Mouse (Mus musculus) embryonic facial prominence, embryonic 13.5 days (tissue): ENCODE measurements around the gene Fcor. TPM values are rescaled to one million over a fixed set of nuclear protein-coding genes. Genes with fewer than 3 reads are reported as not detected.
A peak's percentile ranks its signal among the peaks of the same experiment; 100 is the strongest.

Experiments
- ATAC-seq: fragments of 200-750 bp; cut with Nextera tagmentation; 2 replicates; pipeline ENCODE4 v1.8.0; 2017; ENCODE audit warnings: low read depth; ENCODE audit not compliant: insufficient number of reproducible peaks, insufficient read depth, low FRiP score, low TSS enrichment
- H3K27ac ChIP-seq: fragments of 300-500 bp; sonication (generic); 2 replicates; pipeline ENCODE4 v1.5.1; 2015; ENCODE audit warnings: moderate library complexity, mild to moderate bottlenecking, inconsistent platforms
- H3K27me3 ChIP-seq: fragments of 300-500 bp; sonication (generic); 2 replicates; pipeline ENCODE4 v1.6.1; 2015; ENCODE audit warnings: mild to moderate bottlenecking, inconsistent platforms
- H3K36me3 ChIP-seq: fragments of 300-500 bp; sonication (generic); 2 replicates; pipeline ENCODE4 v1.6.1; 2015; ENCODE audit warnings: mild to moderate bottlenecking, inconsistent platforms
- H3K4me1 ChIP-seq: fragments of 300-500 bp; sonication (generic); 2 replicates; pipeline ENCODE4 v1.6.1; 2015; ENCODE audit warnings: inconsistent platforms
- H3K4me2 ChIP-seq: fragments of 300-500 bp; sonication (generic); 2 replicates; pipeline ENCODE4 v1.6.1; 2015; ENCODE audit warnings: moderate library complexity, mild to moderate bottlenecking, inconsistent platforms
- H3K4me3 ChIP-seq: fragments of 300-500 bp; sonication (generic); 2 replicates; pipeline ENCODE4 v1.5.1; 2015; ENCODE audit warnings: mild to moderate bottlenecking, inconsistent platforms
- H3K9ac ChIP-seq: fragments of 300-500 bp; sonication (generic); 2 replicates; pipeline ENCODE4 v1.6.1; 2015; ENCODE audit warnings: mild to moderate bottlenecking, inconsistent platforms
- H3K9me3 ChIP-seq: fragments of 300-500 bp; sonication (generic); 2 replicates; pipeline ENCODE4 v1.6.1; 2016; ENCODE audit warnings: inconsistent platforms
- WGBS: fragments of 180-500 bp; shearing (Covaris S2); methylation state at CpG from one replicate; pipeline ENCODE4 v1.1.7; 2015; ENCODE audit warnings: mixed read lengths; 5-methylcytosine and 5-hydroxymethylcytosine counted together
- polyA plus RNA-seq: library from polyadenylated mRNA; unstranded; fragments of >200 nt; fragmentation: Nextera tagmentation; extraction: Ambion mirVana; gene quantifications from 2 replicates; pipeline ENCODE4 v1.2.1, GENCODE M21; 2015

The Fcor gene
- polyA plus RNA-seq, 1 experiment from 2014 or later, result 13.3 TPM

GRCm38 (mm10) chr8:3646824-3647531, 25.2 kb downstream of the Fcor start:
- Histone ChIP-seq H3K4me1 (no peaks in the 10 kb centered on the region), H3K27me3 (no peaks in the 10 kb centered on the region)
- ATAC-seq, result no peak

GRCm38 (mm10) chr8:3645804-3646203, 26.4 kb downstream of the Fcor start:
- Histone ChIP-seq H3K9me3 (no peaks in the 10 kb centered on the region), H3K36me3 (0 out of 2 replicates have a peak, but pooled peaks cover 3% of the 10 kb centered on the region), H3K4me2 (no peak overlapping the region), H3K4me1 (no peaks in the 10 kb centered on the region), H3K4me3 (no peak overlapping the region), H3K27ac (no peak overlapping the region), H3K9ac (no peak overlapping the region), H3K27me3 (no peaks in the 10 kb centered on the region)
- no peak for ATAC-seq
- 23% methylated on average over 5 of the region's 5 CpGs for WGBS

More at GRCm38 (mm10) chr8:3646824-3647531, 25.2 kb downstream of the Fcor start:
- no peak overlapping the region for H3K4me3 ChIP-seq
- H3K27ac ChIP-seq, result no peak overlapping the region
- H3K4me2 ChIP-seq, result no peak overlapping the region
- H3K9ac ChIP-seq, result no peak overlapping the region
- no peaks in the 10 kb centered on the region for H3K9me3 ChIP-seq
- WGBS, result 79% methylated on average over 6 of the region's 6 CpGs
- H3K36me3 ChIP-seq, result no peaks in the 10 kb centered on the region

GRCm38 (mm10) chr8:3631478-3631875, 40.7 kb downstream of the Fcor start:
- 18% methylated on average over 8 of the region's 8 CpGs for WGBS
- Histone ChIP-seq H3K4me2 (peak overlapping the region; percentile 76), H3K9ac (peak overlapping the region; percentile 72), H3K27ac (no peak overlapping the region), H3K27me3 (peaks cover 31% of the 10 kb centered on the region), H3K36me3 (no peaks in the 10 kb centered on the region), H3K9me3 (no peaks in the 10 kb centered on the region), H3K4me3 (peak overlapping the region; percentile 56), H3K4me1 (peaks cover 7% of the 10 kb centered on the region; the same call in 1 of the 2 replicates)
- no peak for ATAC-seq

DNA sequence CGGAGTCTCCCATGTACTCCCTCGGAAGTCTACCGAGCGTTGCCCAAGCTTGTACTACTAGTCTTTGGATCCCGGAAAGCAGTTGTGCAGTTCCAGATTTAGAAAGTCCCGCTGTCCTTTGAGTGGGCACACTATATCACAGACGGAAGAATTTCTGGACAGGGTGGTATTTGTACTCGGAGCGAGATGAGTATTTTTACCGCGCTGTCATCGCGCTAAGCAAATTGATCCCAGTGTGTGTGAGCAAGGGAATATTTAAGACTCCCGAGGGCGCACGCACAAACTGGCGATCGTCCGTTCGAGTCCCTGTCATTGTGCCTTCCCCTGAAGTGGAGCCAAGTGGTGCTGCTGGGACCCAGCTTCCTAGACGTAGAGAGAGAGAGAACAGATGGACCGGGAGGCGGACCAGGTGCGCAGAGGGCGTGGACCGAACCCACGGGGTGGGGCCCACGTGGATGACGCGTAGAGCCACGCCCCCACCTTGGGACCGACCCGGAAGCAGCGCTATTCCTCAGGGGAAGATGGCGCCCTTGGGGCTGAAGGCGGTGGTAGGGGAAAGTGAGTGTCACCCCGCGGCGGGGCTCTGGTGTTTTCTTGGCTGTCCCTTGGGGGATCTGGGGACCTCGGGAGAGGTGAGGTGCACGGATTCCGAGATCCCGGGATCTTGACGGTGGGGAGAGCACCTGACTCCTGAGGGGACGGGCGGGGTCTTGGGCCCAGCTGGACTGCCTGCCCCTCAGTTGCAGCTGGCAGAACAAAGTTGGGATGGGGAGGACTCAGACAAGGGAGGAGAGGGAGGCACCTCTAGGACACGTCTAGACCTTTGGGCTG, 41.3 kb downstream of the Fcor start, which contains the start of gene Stxbp2:
TSS of gene Stxbp2 (plus strand) at position 309 of the 831 bp plus-strand sequence.
- Histone ChIP-seq H3K4me3 (peak within 1 kb of the TSS; percentile 56), H3K36me3 (no peaks in the 10 kb centered on the region), H3K9ac (peak within 1 kb of the TSS; percentile 72), H3K9me3 (no peaks in the 10 kb centered on the region), H3K27me3 (peaks cover 31% of the 10 kb centered on the region), H3K4me2 (peak within 1 kb of the TSS; percentile 76), H3K4me1 (peaks cover 7% of the 10 kb centered on the region; the same call in 1 of the 2 replicates), H3K27ac (no peak within 1 kb of the TSS)
- 5% methylated on average over 47 of the region's 47 CpGs for WGBS
- ATAC-seq, result peak; percentile 75

DNA sequence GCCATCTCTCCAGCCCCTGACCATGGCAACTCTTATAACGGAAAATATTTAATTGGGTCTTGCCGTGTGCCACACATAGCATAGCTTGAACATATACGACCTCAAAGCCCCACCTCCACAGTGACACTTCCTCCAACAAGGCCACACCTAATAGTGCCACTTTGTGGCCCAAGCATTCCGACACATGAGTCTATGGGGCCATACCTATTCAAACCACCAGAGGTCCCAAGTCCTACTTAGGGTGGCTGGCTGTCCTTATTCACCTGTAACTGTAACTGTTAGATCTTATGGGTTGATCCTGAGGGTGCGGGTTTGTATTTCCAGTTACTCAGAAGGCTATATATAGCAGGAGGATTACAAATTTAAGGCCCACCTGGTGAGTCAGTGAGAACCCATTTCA, 44.1 kb downstream of the Fcor start:
- Histone ChIP-seq H3K9me3 (no peaks in the 10 kb centered on the region), H3K27ac (no peak overlapping the region), H3K27me3 (peaks cover 31% of the 10 kb centered on the region), H3K4me1 (peaks cover 7% of the 10 kb centered on the region; the same call in 1 of the 2 replicates), H3K9ac (no peak overlapping the region), H3K4me3 (no peak overlapping the region), H3K4me2 (no peak overlapping the region), H3K36me3 (no peaks in the 10 kb centered on the region)
- WGBS, result 25% methylated on average over 5 of the region's 5 CpGs
- ATAC-seq, result no peak

DNA sequence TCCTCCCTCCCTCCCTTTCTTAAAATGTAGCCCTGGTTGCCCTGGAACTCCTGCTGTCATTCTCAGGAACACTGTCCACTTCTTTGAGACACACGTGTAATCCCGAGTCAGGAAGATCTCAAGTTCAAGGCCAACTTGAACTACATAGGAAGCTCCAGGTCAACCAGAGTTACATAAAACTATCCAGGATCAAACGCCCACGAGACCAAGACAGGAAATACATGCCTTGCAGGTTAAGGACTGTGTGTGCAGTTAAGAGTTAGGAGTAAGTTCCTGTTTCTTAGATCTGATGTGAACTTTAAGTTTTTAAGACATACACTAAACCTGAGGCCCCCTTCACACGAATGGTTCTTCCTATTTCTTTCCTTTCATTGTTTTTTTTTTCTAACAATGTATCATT, 45.2 kb downstream of the Fcor start:
- no peak for ATAC-seq
- H3K27ac ChIP-seq, result no peak overlapping the region
- no peaks in the 10 kb centered on the region for H3K9me3 ChIP-seq
- H3K27me3 ChIP-seq, result peaks cover 31% of the 10 kb centered on the region
- 59% methylated on average over 5 of the region's 5 CpGs for WGBS
- peaks cover 13% of the 10 kb centered on the region for H3K4me1 ChIP-seq
- no peaks in the 10 kb centered on the region for H3K36me3 ChIP-seq
- no peak overlapping the region for H3K9ac ChIP-seq
- no peak overlapping the region for H3K4me3 ChIP-seq
- no peak overlapping the region for H3K4me2 ChIP-seq

GRCm38 (mm10) chr8:3625445-3625844, 46.7 kb downstream of the Fcor start, which contains the start of gene Pcp2:
Gene Pcp2 (minus strand): TSS chr8:3625545.
- H3K9ac ChIP-seq, result no peak within 1 kb of the TSS
- no peaks in the 10 kb centered on the region for H3K36me3 ChIP-seq
- no peak within 1 kb of the TSS for H3K4me2 ChIP-seq
- 69% methylated on average over 1 of the region's 1 CpGs for WGBS
- ATAC-seq, result no peak
- no peaks in the 10 kb centered on the region for H3K9me3 ChIP-seq
- no peak within 1 kb of the TSS for H3K4me3 ChIP-seq
- H3K27me3 ChIP-seq, result peaks cover 20% of the 10 kb centered on the region
- no peak within 1 kb of the TSS for H3K27ac ChIP-seq
- peaks cover 9% of the 10 kb centered on the region for H3K4me1 ChIP-seq

- ATAC-seq, result no peak
- H3K9ac ChIP-seq, result peak overlapping the region; percentile 79
- no peaks in the 10 kb centered on the region for H3K27me3 ChIP-seq
- H3K4me1 ChIP-seq, result peaks cover 18% of the 10 kb centered on the region
- no peaks in the 10 kb centered on the region for H3K9me3 ChIP-seq
- H3K4me2 ChIP-seq, result peak overlapping the region; percentile 76
- 63% methylated on average over 8 of the region's 8 CpGs for WGBS
- peak overlapping the region; percentile 79 for H3K4me3 ChIP-seq
- peaks cover 18% of the 10 kb centered on the region for H3K36me3 ChIP-seq
- H3K27ac ChIP-seq, result no peak overlapping the region
These were observed 50.0 kb downstream of the Fcor start for GRCm38 (mm10) chr8:3622119-3622518.

DNA sequence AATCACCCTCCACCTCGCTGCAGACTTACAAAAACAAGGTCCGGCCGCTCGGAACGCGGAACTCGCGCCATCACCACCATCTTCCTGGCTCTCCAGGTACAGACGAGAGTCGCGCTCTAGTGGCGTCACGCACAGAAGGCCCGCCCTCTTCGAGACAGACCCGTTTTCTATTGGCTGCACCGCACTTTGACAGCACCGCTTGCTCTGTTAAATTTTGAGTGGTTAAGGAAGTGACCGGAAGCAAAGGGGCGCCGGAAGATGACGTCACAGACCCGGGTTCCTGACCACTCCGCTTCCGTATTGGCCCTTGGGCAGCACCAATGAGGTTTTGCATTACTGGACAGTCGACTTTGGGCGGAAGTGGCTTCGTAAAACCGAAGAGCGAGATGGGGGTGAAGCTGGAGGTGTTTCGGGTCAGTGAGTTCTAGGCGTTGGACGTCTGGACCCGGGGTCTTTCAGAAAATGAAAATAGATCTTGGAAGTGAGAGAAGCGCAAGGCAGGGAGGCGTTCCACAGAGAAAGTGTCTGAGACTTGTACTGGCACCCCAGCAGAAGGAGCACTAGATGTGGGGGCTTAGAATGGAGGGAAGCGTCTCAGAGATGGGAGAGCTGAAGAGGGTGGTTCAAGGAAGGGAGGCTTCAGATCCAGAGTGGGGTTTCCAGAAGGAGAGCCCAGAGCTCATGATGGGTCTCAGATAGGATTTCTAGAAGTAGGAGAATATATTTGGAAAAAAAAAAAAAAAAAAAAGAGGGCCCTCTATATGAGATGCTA, 50.8 kb downstream of the Fcor start, which contains the start of the genes Xab2 and Pet100:
TSS of gene Xab2 (minus strand) at position 118 of the 772 bp plus-strand sequence.
TSS of gene Pet100 (plus strand) at position 350 of the 772 bp plus-strand sequence.
- WGBS, result under 1% methylated on average over 37 of the region's 37 CpGs
- H3K27ac ChIP-seq, result no peak within 1 kb of the TSS
- ATAC-seq, result peak; percentile 95

More for the DNA sequence above, 50.8 kb downstream of the Fcor start, which contains the start of the genes Xab2 and Pet100:
- Histone ChIP-seq H3K36me3 (peaks cover 23% of the 10 kb centered on the region), H3K9me3 (no peaks in the 10 kb centered on the region), H3K9ac (peak within 1 kb of the TSS; percentile 79), H3K4me3 (peak within 1 kb of the TSS; percentile 79), H3K4me2 (peak within 1 kb of the TSS; percentile 80), H3K27me3 (no peaks in the 10 kb centered on the region), H3K4me1 (peaks cover 18% of the 10 kb centered on the region)
